Mouse (Mus musculus) embryonic facial prominence, embryonic 14.5 days (tissue): Measurements from ENCODE around the gene Lamc3. TPM values are rescaled to one million over a fixed set of nuclear protein-coding genes. Genes with fewer than 3 reads are reported as not detected.

Experiments used
- ATAC-seq: fragments of 200-750 bp; cut with Nextera tagmentation; 2 replicates; pipeline ENCODE4 v1.8.0; 2017; ENCODE audit warnings: low read depth, moderate number of reproducible peaks, moderate TSS enrichment
- DNase-seq: peaks from one replicate; pipeline ENCODE4 v3.0.0-alpha.2; 2015; ENCODE audit warnings: low spot score
- H3K27ac ChIP-seq: fragments of 300-500 bp; sonication (generic); replicated peaks from 2 replicates; pipeline ENCODE4 v1.5.1; 2014; ENCODE audit warnings: low read depth, mild to moderate bottlenecking, low read length, moderate library complexity
- H3K27me3 ChIP-seq: fragments of 300-500 bp; sonication (generic); replicated peaks from 2 replicates; pipeline ENCODE4 v1.6.1; 2014; ENCODE audit warnings: low read length; ENCODE audit not compliant: control insufficient read depth, insufficient read depth
- H3K36me3 ChIP-seq: fragments of 300-500 bp; sonication (generic); 2 replicates; pipeline ENCODE4 v1.6.1; 2014; ENCODE audit warnings: low read length, mixed read lengths; ENCODE audit not compliant: control insufficient read depth, insufficient read depth
- H3K4me1 ChIP-seq: fragments of 300-500 bp; sonication (generic); 2 replicates; pipeline ENCODE4 v1.6.1; 2014; ENCODE audit warnings: antibody characterized with exemption, low read length; ENCODE audit not compliant: control insufficient read depth, insufficient read depth
- H3K4me2 ChIP-seq: fragments of 300-500 bp; sonication (generic); 2 replicates; pipeline ENCODE4 v1.6.1; 2014; ENCODE audit warnings: low read depth, mild to moderate bottlenecking, low read length, moderate library complexity, mixed read lengths
- H3K4me3 ChIP-seq: fragments of 300-500 bp; sonication (generic); 2 replicates; pipeline ENCODE4 v1.5.1; 2014; ENCODE audit warnings: low read depth, mild to moderate bottlenecking, low read length
- H3K9ac ChIP-seq: fragments of 300-500 bp; sonication (generic); 2 replicates; pipeline ENCODE4 v1.6.1; 2014; ENCODE audit warnings: low read depth, mild to moderate bottlenecking, low read length, moderate library complexity, mixed read lengths
- H3K9me3 ChIP-seq: fragments of 300-500 bp; sonication (generic); 2 replicates; pipeline ENCODE4 v1.6.1; 2016; ENCODE audit warnings: low read length; ENCODE audit not compliant: control insufficient read depth
- WGBS: fragments of 180-500 bp; shearing (Covaris S2); extraction: QIAGEN DNeasy Blood & Tissue Kit; methylation state at CpG from one replicate; pipeline ENCODE4 v1.1.7; 2014; 5-methylcytosine and 5-hydroxymethylcytosine counted together
- polyA plus RNA-seq: library from polyadenylated mRNA; unstranded; fragments of >200 nt; fragmentation: Nextera tagmentation; extraction: Ambion mirVana; gene quantifications from 2 replicates; pipeline ENCODE4 v1.2.1, GENCODE M21; 2014

Lamc3 gene
- polyA plus RNA-seq, 1 experiment from 2014 or later: 2.2 TPM

DNA sequence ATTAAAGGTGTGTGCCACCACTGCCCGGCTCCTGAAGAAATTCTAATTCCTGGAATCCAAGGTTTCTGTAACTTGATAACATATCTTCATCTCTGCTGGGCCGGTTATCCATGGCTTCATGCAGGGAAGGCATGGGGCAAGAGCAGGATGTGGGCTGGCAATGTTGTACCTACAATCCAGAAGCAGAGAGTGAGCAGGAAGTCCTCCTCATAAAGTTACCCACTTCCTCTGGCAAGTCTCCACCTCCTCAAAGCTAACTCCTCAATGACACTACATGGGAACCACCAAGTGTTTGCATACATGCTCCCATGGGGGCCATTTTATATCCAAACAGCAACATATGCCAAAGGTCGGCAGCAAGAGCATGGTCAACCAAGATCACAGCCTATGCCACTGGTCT is 42.6 kb downstream of the Lamc3 start:
- H3K27me3 ChIP-seq: no peaks in the 10 kb centered on the region
- H3K27ac ChIP-seq: no peak overlapping the region
- 65% methylated on average over 3 of the region's 3 CpGs for WGBS
- no peak for DNase-seq
- H3K4me2 ChIP-seq: no peak overlapping the region
- H3K4me1 ChIP-seq: no peaks in the 10 kb centered on the region
- no peak overlapping the region for H3K4me3 ChIP-seq
- no peak overlapping the region for H3K9ac ChIP-seq
- no peak for ATAC-seq
- H3K9me3 ChIP-seq: no peaks in the 10 kb centered on the region
- no peaks in the 10 kb centered on the region for H3K36me3 ChIP-seq

DNA sequence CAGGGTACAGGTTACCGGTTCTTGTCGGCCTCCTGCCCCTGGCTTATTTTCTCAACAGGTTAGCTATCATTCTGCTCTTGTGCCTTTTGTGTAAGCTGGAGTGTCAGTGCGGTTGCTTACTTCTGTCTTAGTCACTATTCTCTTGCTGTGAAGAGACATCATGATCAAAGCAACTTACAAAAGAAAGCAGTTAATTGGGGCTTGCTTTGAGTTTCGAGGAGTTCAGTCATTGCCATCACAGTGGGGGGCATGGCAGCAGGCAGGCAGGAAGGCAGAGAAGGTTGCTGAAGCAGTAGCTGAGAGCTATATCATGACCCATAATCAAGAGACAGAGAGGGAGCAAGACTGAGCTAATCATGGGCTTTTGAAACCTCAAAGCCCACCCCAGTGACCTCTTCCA is 47.5 kb downstream of the Lamc3 start:
- 42% methylated on average over 4 of the region's 4 CpGs for WGBS
- DNase-seq: no peak
- no peak overlapping the region for H3K4me2 ChIP-seq
- no peaks in the 10 kb centered on the region for H3K9me3 ChIP-seq
- no peaks in the 10 kb centered on the region for H3K4me1 ChIP-seq
- no peak overlapping the region for H3K9ac ChIP-seq
- H3K27me3 ChIP-seq: no peaks in the 10 kb centered on the region
- no peak for ATAC-seq
- H3K4me3 ChIP-seq: no peak overlapping the region
- no peaks in the 10 kb centered on the region for H3K36me3 ChIP-seq
- H3K27ac ChIP-seq: no peak overlapping the region

DNA sequence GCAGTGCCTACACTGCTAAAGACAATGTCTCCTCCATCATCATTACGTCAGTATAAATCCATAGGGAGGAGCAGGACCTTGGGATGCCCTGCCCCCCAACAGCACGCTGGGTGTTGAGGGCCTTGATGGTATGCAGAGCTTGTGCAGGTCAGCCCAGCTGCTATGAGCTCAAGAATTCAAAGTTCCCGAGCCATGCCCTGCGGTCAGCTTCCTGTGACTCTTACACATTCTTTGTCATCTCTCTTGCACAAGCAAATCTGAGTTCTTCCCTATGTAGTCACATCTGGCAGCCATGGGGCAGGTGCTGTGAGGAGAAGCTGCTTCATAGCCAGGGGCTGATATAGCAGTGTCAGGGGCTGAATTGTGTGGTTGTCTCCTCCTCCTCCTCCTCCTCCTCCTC is 48.0 kb downstream of the Lamc3 start:
- H3K4me1 ChIP-seq: no peaks in the 10 kb centered on the region
- 34% methylated on average over 4 of the region's 4 CpGs for WGBS
- no peak for ATAC-seq
- no peak overlapping the region for H3K4me2 ChIP-seq
- H3K27me3 ChIP-seq: no peaks in the 10 kb centered on the region
- DNase-seq: no peak
- H3K4me3 ChIP-seq: no peak overlapping the region
- H3K9ac ChIP-seq: no peak overlapping the region
- H3K27ac ChIP-seq: no peak overlapping the region
- H3K9me3 ChIP-seq: no peaks in the 10 kb centered on the region
- no peaks in the 10 kb centered on the region for H3K36me3 ChIP-seq

DNA sequence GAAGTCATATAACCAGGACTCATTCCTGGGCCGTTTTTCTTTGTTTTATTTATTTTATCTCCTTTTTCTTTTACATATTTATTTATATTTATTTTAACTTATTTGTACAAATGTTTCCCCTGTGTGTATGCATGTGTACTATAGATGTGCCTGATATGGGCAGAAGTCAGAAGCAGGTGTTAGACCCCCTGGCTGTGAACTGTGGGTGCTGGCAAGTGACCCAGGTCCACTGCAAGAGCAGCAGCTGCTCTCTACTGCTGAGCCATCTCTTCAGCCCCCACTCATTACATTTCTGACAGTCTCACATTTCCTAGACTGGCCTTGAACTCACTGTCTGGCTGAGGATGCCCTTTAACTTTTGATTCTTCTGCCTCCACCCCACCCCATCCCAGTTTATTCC is 51.2 kb downstream of the Lamc3 start:
- H3K4me2 ChIP-seq: no peak overlapping the region
- no peak overlapping the region for H3K27ac ChIP-seq
- H3K36me3 ChIP-seq: no peaks in the 10 kb centered on the region
- WGBS: 85% methylated on average over 1 of the region's 1 CpGs
- no peak overlapping the region for H3K9ac ChIP-seq
- no peaks in the 10 kb centered on the region for H3K4me1 ChIP-seq
- no peaks in the 10 kb centered on the region for H3K27me3 ChIP-seq
- H3K4me3 ChIP-seq: no peak overlapping the region
- H3K9me3 ChIP-seq: no peaks in the 10 kb centered on the region
- DNase-seq (no peak), ATAC-seq (no peak)

DNA sequence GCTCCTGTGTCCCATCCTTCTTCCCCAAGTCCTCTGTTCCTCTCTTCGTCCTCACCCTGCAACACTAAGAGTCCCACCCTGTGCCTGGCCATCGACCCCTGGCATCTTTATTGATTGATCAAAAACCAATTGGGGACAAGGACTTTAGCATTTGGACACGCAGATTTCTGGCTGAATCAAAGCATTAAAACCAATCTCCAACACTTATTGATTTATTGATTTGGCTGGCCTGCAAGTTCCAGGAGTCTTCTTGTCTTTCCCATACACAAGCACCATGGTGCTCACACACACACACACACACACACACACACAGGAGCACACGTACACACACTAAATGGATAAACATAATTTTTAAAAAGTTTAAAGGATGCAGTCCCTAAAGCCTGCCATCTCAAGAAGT is 55.9 kb downstream of the Lamc3 start:
- DNase-seq (no peak), ATAC-seq (no peak)
- WGBS: 78% methylated on average over 4 of the region's 4 CpGs
- Histone ChIP-seq H3K9ac (no peak overlapping the region), H3K9me3 (no peaks in the 10 kb centered on the region), H3K27me3 (no peaks in the 10 kb centered on the region), H3K4me2 (no peak overlapping the region), H3K4me1 (no peaks in the 10 kb centered on the region), H3K4me3 (no peak overlapping the region), H3K36me3 (no peaks in the 10 kb centered on the region), H3K27ac (no peak overlapping the region)

GRCm38 (mm10) chr2:31945580-31945979 is 58.5 kb downstream of the Lamc3 start:
- H3K36me3 ChIP-seq: no peaks in the 10 kb centered on the region
- no peak overlapping the region for H3K4me2 ChIP-seq
- H3K4me1 ChIP-seq: peaks cover under 1% of the 10 kb centered on the region
- H3K4me3 ChIP-seq: no peak overlapping the region
- no peak for DNase-seq
- H3K27ac ChIP-seq: no peak overlapping the region
- no peaks in the 10 kb centered on the region for H3K27me3 ChIP-seq
- ATAC-seq: no peak
- H3K9me3 ChIP-seq: no peaks in the 10 kb centered on the region
- H3K9ac ChIP-seq: no peak overlapping the region
- WGBS: 65% methylated on average over 2 of the region's 2 CpGs

- no peak overlapping the region for H3K4me2 ChIP-seq
- H3K9ac ChIP-seq: no peak overlapping the region
- 69% methylated on average over 5 of the region's 6 CpGs for WGBS
- H3K4me3 ChIP-seq: no peak overlapping the region
- ATAC-seq (peak; percentile 47; the same call in 1 of the 2 replicates), DNase-seq (peak; percentile 30)
- no peak overlapping the region for H3K27ac ChIP-seq
- H3K4me1 ChIP-seq: peaks cover 5% of the 10 kb centered on the region
- no peaks in the 10 kb centered on the region for H3K27me3 ChIP-seq
- no peaks in the 10 kb centered on the region for H3K36me3 ChIP-seq
- H3K9me3 ChIP-seq: no peaks in the 10 kb centered on the region
Observed at GRCm38 (mm10) chr2:31948392-31948791, 61.3 kb downstream of the Lamc3 start.

DNA sequence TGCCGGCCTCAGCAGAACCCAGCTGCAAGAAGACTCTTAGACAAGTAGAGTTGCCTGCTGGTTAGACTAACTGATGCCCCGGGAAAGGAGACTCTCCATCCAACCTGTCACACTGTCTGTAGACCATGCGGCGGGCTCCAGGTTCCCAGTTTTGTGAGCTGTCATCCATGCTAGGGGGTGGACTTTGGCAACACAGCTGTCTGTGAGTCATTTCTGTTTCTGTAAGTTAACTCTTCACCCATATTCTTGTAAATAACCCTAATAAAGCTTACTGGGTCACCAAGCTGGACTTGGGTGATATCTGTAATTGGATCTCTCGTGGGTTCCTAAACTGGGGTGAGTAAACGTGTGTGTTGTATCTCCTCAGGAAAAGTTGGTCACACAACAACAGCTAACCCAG is 61.7 kb downstream of the Lamc3 start:
- no peaks in the 10 kb centered on the region for H3K9me3 ChIP-seq
- no peak overlapping the region for H3K4me3 ChIP-seq
- H3K27me3 ChIP-seq: no peaks in the 10 kb centered on the region
- H3K4me1 ChIP-seq: peaks cover 5% of the 10 kb centered on the region
- DNase-seq: no peak
- ATAC-seq: no peak
- H3K36me3 ChIP-seq: no peaks in the 10 kb centered on the region
- H3K4me2 ChIP-seq: no peak overlapping the region
- no peak overlapping the region for H3K9ac ChIP-seq
- 76% methylated on average over 6 of the region's 6 CpGs for WGBS
- no peak overlapping the region for H3K27ac ChIP-seq

DNA sequence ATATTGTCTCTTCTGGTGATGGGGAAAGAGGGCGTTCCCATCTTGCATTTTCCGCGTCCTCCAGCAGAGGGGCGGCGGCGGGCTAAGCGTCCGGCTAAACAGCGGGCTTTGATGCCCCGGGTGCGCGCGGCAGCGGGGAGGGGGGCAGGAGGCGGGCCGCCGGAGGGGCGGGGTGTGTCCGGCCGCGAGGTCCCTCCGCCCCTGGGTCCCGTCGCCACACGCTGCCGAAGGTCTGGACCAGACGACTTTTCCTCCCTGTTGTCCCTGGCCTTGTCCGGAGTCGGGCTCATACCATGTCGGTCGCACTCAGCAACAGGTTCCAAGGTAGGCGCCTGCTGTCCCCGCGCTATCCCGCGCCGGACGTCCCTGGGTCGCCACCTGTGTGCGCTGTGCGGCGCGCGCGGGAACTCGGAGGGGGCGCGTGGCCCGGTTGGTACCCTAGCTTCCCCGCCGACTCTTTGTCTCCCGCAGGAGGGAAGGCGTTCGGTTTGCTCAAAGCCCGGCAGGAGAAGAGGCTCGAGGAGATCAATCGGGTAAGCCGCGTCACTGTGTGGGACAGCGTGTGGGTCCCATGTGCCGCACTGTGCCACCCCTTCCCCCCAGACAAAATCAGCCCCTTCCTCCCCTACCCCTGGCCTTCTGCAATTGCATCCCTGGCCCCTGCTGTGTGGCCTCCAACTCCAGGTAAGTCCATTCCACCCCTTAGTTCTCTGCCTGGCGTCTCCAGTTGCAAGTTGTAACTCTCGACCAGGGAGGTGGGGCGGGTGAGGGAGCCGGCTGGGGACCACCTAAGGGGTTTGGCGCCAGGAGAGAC is 63.2 kb downstream of the Lamc3 start, which contains the start of gene Aif1l:
Aif1l (plus strand) TSS at position 82 of the 814 bp plus-strand sequence.
- Histone ChIP-seq H3K4me2 (peak within 1 kb of the TSS; percentile 96), H3K4me3 (peak within 1 kb of the TSS; percentile 74), H3K4me1 (peaks cover 5% of the 10 kb centered on the region), H3K9ac (peak within 1 kb of the TSS; percentile 76), H3K27ac (no peak within 1 kb of the TSS), H3K27me3 (no peaks in the 10 kb centered on the region), H3K9me3 (no peaks in the 10 kb centered on the region), H3K36me3 (0 out of 2 replicates have a peak, but pooled peaks cover 7% of the 10 kb centered on the region)
- DNase-seq: peak; percentile 67
- WGBS: under 1% methylated on average over 38 of the region's 66 CpGs
- ATAC-seq: peak; percentile 62
